Mouse (Mus musculus): ENCODE measurements around the gene Zfp217.
"Not testable (repeated sequence)": the region's sequence is repeated elsewhere in the genome, so short reads cannot be mapped to it uniquely, and the experiment has no call there.

Zfp217 gene

GRCm38 (mm10) chr2:170147661-170148153 lies at the start of gene Zfp217:
Gene Zfp217 (minus strand): TSS chr2:170148103.
- DNase-seq, result peak; percentile 23

GRCm38 (mm10) chr2:170195542-170196089 lies 47.7 kb upstream of the Zfp217 start:
- DNase-seq, result no peak

- DNase-seq, result no peak
Measured at GRCm38 (mm10) chr2:170194845-170195244, 46.9 kb upstream of the Zfp217 start.

GRCm38 (mm10) chr2:170193850-170194249 lies 45.9 kb upstream of the Zfp217 start:
- no peak for DNase-seq

- DNase-seq, result no peak
Measured at GRCm38 (mm10) chr2:170193211-170193610, 45.3 kb upstream of the Zfp217 start.

- peak; percentile 36 for DNase-seq
Measured at GRCm38 (mm10) chr2:170192731-170193149, 44.8 kb upstream of the Zfp217 start.

GRCm38 (mm10) chr2:170188721-170189120 lies 40.8 kb upstream of the Zfp217 start:
- peak; percentile 73 for DNase-seq

- no peak for DNase-seq
Measured at GRCm38 (mm10) chr2:170185137-170185837, 37.4 kb upstream of the Zfp217 start.

GRCm38 (mm10) chr2:170184175-170184983 lies 36.5 kb upstream of the Zfp217 start:
- peak; percentile 63 for DNase-seq

GRCm38 (mm10) chr2:170183851-170184174 lies 35.9 kb upstream of the Zfp217 start:
- DNase-seq, result no peak

- no peak for DNase-seq
Measured at GRCm38 (mm10) chr2:170181862-170182261, 34.0 kb upstream of the Zfp217 start.

- DNase-seq, result not testable (repeated sequence)
Measured at GRCm38 (mm10) chr2:170180769-170181168, 32.9 kb upstream of the Zfp217 start.

- no peak for DNase-seq
Measured at GRCm38 (mm10) chr2:170179317-170179716, 31.4 kb upstream of the Zfp217 start.

- no peak for DNase-seq
Measured at GRCm38 (mm10) chr2:170177323-170177722, 29.4 kb upstream of the Zfp217 start.

GRCm38 (mm10) chr2:170176284-170176926 lies 28.5 kb upstream of the Zfp217 start:
- DNase-seq, result no peak

- DNase-seq, result no peak
Measured at GRCm38 (mm10) chr2:170175661-170176150, 27.8 kb upstream of the Zfp217 start.

- DNase-seq, result no peak
Measured at GRCm38 (mm10) chr2:170175190-170175589, 27.3 kb upstream of the Zfp217 start.

- DNase-seq, result no peak
Measured at GRCm38 (mm10) chr2:170169062-170169461, 21.2 kb upstream of the Zfp217 start.

- DNase-seq, result no peak
Measured at GRCm38 (mm10) chr2:170165649-170166048, 17.7 kb upstream of the Zfp217 start.

- no peak for DNase-seq
Measured at GRCm38 (mm10) chr2:170163671-170164462, 16.0 kb upstream of the Zfp217 start.

GRCm38 (mm10) chr2:170159795-170160568 lies 12.1 kb upstream of the Zfp217 start:
- no peak for DNase-seq

Data from kidney, adult 11 months (tissue).